Mouse (Mus musculus) cerebellum, adult 8-10 months (tissue): ENCODE data around the gene Upk3a.
A peak's percentile ranks its signal among the peaks of the same experiment; 100 is the strongest.

Experiments
- DNase-seq: peaks from one replicate; pipeline ENCODE4 v3.0.0; 2022

Gene Upk3a

GRCm38 (mm10) chr15:85016951-85017664 is at the start of gene Upk3a:
TSS of gene Upk3a (plus strand) at chr15:85017141.
- no peak for DNase-seq

GRCm38 (mm10) chr15:84968534-84968933 is 48.4 kb upstream of the Upk3a start:
- DNase-seq: no peak

- peak; percentile 41 for DNase-seq
These were observed 43.9 kb upstream of the Upk3a start for GRCm38 (mm10) chr15:84972860-84973543.

- no peak for DNase-seq
These were observed 43.4 kb upstream of the Upk3a start for GRCm38 (mm10) chr15:84973544-84973871.

- DNase-seq: no peak
These were observed 41.2 kb upstream of the Upk3a start for GRCm38 (mm10) chr15:84975729-84976128.

- no peak for DNase-seq
These were observed 35.2 kb upstream of the Upk3a start for GRCm38 (mm10) chr15:84981609-84982313.

GRCm38 (mm10) chr15:84982888-84983287 is 34.1 kb upstream of the Upk3a start:
- no peak for DNase-seq

GRCm38 (mm10) chr15:84983721-84984120 is 33.2 kb upstream of the Upk3a start:
- DNase-seq: no peak

GRCm38 (mm10) chr15:84985516-84986160 is 31.3 kb upstream of the Upk3a start:
- no peak for DNase-seq

GRCm38 (mm10) chr15:84986171-84987019 is 30.5 kb upstream of the Upk3a start:
- DNase-seq: no peak

GRCm38 (mm10) chr15:84987020-84987815 is 29.7 kb upstream of the Upk3a start:
- no peak for DNase-seq

- DNase-seq: peak; percentile 80
These were observed 28.8 kb upstream of the Upk3a start, which contains the start of gene 5031439G07Rik for GRCm38 (mm10) chr15:84987874-84988825. TSS of gene 5031439G07Rik (minus strand) at chr15:84988551.

- DNase-seq: no peak
These were observed 27.8 kb upstream of the Upk3a start for GRCm38 (mm10) chr15:84989098-84989497.

GRCm38 (mm10) chr15:84989771-84990170 is 27.2 kb upstream of the Upk3a start:
- DNase-seq: no peak

- no peak for DNase-seq
These were observed 22.4 kb upstream of the Upk3a start for GRCm38 (mm10) chr15:84994498-84994897.

- DNase-seq: no peak
These were observed 21.9 kb upstream of the Upk3a start for GRCm38 (mm10) chr15:84995041-84995440.

GRCm38 (mm10) chr15:84995967-84996366 is 21.0 kb upstream of the Upk3a start:
- no peak for DNase-seq

GRCm38 (mm10) chr15:84997768-84998454 is 19.0 kb upstream of the Upk3a start:
- no peak for DNase-seq

GRCm38 (mm10) chr15:84999911-85000310 is 17.0 kb upstream of the Upk3a start:
- DNase-seq: no peak
